Mouse (Mus musculus) myocyte (in vitro differentiated cells): ENCODE results near the gene Kcne4. TPM values are rescaled to one million over a fixed set of nuclear protein-coding genes. Genes with fewer than 3 reads are reported as not detected.

ENCODE experiments used
- H3K27me3 ChIP-seq: one replicate; pipeline ENCODE4 v1.6.1; 2011; ENCODE audit not compliant: control insufficient read depth, insufficient read depth, insufficient read length
- H3K36me3 ChIP-seq: one replicate; pipeline ENCODE4 v1.6.1; 2011; ENCODE audit not compliant: control insufficient read depth, insufficient read depth
- H3K4me2 ChIP-seq: one replicate; pipeline ENCODE4 v1.6.1; 2011; ENCODE audit warnings: low read depth, control low read depth
- H3K4me3 ChIP-seq: one replicate; pipeline ENCODE4 v1.5.1; 2011; ENCODE audit warnings: mild to moderate bottlenecking, control low read depth, moderate library complexity
- H3K79me2 ChIP-seq: one replicate; pipeline ENCODE4 v1.6.1; 2011; ENCODE audit not compliant: control insufficient read depth, insufficient read depth
- H3ac ChIP-seq: one replicate; pipeline ENCODE4 v1.6.1; 2011; ENCODE audit not compliant: control insufficient read depth, insufficient read length
- CEBPB ChIP-seq: IDR thresholded peaks from 2 replicates; pipeline ENCODE4 v1.6.1; 2011; ENCODE audit warnings: mild to moderate bottlenecking, moderate library complexity; ENCODE audit not compliant: poor library complexity, insufficient read depth, severe bottlenecking
- E2F4 ChIP-seq: IDR thresholded peaks from one replicate; pipeline ENCODE4 v1.6.1; 2011; ENCODE audit warnings: mild to moderate bottlenecking, control low read depth, moderate library complexity; ENCODE audit not compliant: insufficient read depth
- MAX ChIP-seq: IDR thresholded peaks from one replicate; pipeline ENCODE4 v1.6.1; 2011; ENCODE audit warnings: low read depth, mild to moderate bottlenecking, control low read depth
- MYOD1 ChIP-seq, 3 experiments: IDR thresholded peaks; one replicate each; pipeline ENCODE4 v1.6.1; 2011; ENCODE audit warnings: control low read depth in 2 of 3, low read depth in 2 of 3, mild to moderate bottlenecking in 2 of 3, moderate library complexity in 1 of 3; ENCODE audit not compliant: insufficient read length in 2 of 3, control insufficient read depth in 1 of 3
- MYOG ChIP-seq, 3 experiments: IDR thresholded peaks; one replicate each; pipeline ENCODE4 v1.6.1; 2011; ENCODE audit warnings: control low read depth in 2 of 3, low read depth in 2 of 3, mild to moderate bottlenecking in 2 of 3; ENCODE audit not compliant: insufficient read length in 2 of 3, control insufficient read depth in 1 of 3, insufficient read depth in 1 of 3
- POLR2A ChIP-seq: IDR thresholded peaks from one replicate; pipeline ENCODE4 v1.6.1; 2011; ENCODE audit warnings: low read depth, mild to moderate bottlenecking, control low read depth, moderate library complexity; ENCODE audit not compliant: insufficient read length
- POLR2AphosphoS2 ChIP-seq: IDR thresholded peaks from one replicate; pipeline ENCODE4 v1.6.1; 2011; ENCODE audit warnings: low read depth, control low read depth; ENCODE audit not compliant: insufficient read length
- REST ChIP-seq: IDR thresholded peaks from one replicate; pipeline ENCODE4 v1.6.1; 2011; ENCODE audit warnings: mild to moderate bottlenecking, control low read depth, moderate library complexity; ENCODE audit not compliant: insufficient read depth, insufficient read length
- SRF ChIP-seq: IDR thresholded peaks from one replicate; pipeline ENCODE4 v1.6.1; 2011; ENCODE audit warnings: low read depth; ENCODE audit not compliant: control insufficient read depth, insufficient read length
- TCF12 ChIP-seq: IDR thresholded peaks from one replicate; pipeline ENCODE4 v1.6.1; 2011; ENCODE audit warnings: mild to moderate bottlenecking, control low read depth; ENCODE audit not compliant: poor library complexity, insufficient read depth, severe bottlenecking
- TCF3 ChIP-seq: IDR thresholded peaks from one replicate; pipeline ENCODE4 v1.6.1; 2011; ENCODE audit warnings: low read depth, control low read depth; ENCODE audit not compliant: insufficient read length
- USF1 ChIP-seq: IDR thresholded peaks from one replicate; pipeline ENCODE4 v1.6.1; 2011; ENCODE audit warnings: low read depth, mild to moderate bottlenecking, control low read depth, moderate library complexity
- polyA plus RNA-seq: library from polyadenylated mRNA; unstranded; fragments of >200 nt; fragmentation: generic; extraction: Trizol; gene quantifications from one replicate; pipeline ENCODE4 v1.2.1, GENCODE M21; 2012; ENCODE audit warnings: missing spikeins

The Kcne4 gene
- polyA plus RNA-seq, 1 experiment: 0.05 TPM

- H3K79me2 ChIP-seq: no peaks in the 10 kb centered on the region
- TF ChIP-seq TCF3: no peak
- TF ChIP-seq USF1: no peak
- TF ChIP-seq SRF: no peak
- no peak for TF ChIP-seq TCF12
- no peak for TF ChIP-seq MAX
- no peak for TF ChIP-seq REST
- TF ChIP-seq E2F4: no peak
- TF ChIP-seq MYOG (IDR thresholded peaks at IDR 0.05; ENCODE audit: control insufficient read depth in 1 of 3, insufficient read depth in 1 of 3, insufficient read length in 2 of 3, low read depth in 2 of 3): no peak
- TF ChIP-seq CEBPB: no peak
- no peak for TF ChIP-seq MYOD1 (IDR thresholded peaks at IDR 0.05; ENCODE audit: control insufficient read depth in 1 of 3, insufficient read length in 2 of 3, low read depth in 2 of 3)
- no peak for TF ChIP-seq POLR2AphosphoS2
- TF ChIP-seq POLR2A: no peak
- H3K4me2 ChIP-seq: no peak overlapping the region
- no peaks in the 10 kb centered on the region for H3K27me3 ChIP-seq
- H3K4me3 ChIP-seq: no peak overlapping the region
- no peaks in the 10 kb centered on the region for H3K36me3 ChIP-seq
- H3ac ChIP-seq: no peak overlapping the region
Measured at GRCm38 (mm10) chr1:78819592-78819991, 3.0 kb downstream of the Kcne4 start.

GRCm38 (mm10) chr1:78820176-78820575 is 3.6 kb downstream of the Kcne4 start:
- Histone ChIP-seq H3ac (no peak overlapping the region), H3K27me3 (no peaks in the 10 kb centered on the region), H3K4me3 (no peak overlapping the region), H3K4me2 (no peak overlapping the region), H3K79me2 (no peaks in the 10 kb centered on the region), H3K36me3 (no peaks in the 10 kb centered on the region)
- TF ChIP-seq USF1 (no peak), TCF3 (no peak), POLR2AphosphoS2 (no peak), REST (no peak), TCF12 (no peak), SRF (no peak), MYOG (IDR thresholded peaks at IDR 0.05; ENCODE audit: control insufficient read depth in 1 of 3, insufficient read depth in 1 of 3, insufficient read length in 2 of 3, low read depth in 2 of 3) (no peak), MYOD1 (IDR thresholded peaks at IDR 0.05; ENCODE audit: control insufficient read depth in 1 of 3, insufficient read length in 2 of 3, low read depth in 2 of 3) (no peak), E2F4 (no peak), CEBPB (no peak), MAX (no peak), POLR2A (no peak)

GRCm38 (mm10) chr1:78821111-78821510 is 4.6 kb downstream of the Kcne4 start:
- H3K36me3 ChIP-seq: no peaks in the 10 kb centered on the region
- no peaks in the 10 kb centered on the region for H3K27me3 ChIP-seq
- no peak for TF ChIP-seq E2F4
- no peak for TF ChIP-seq SRF
- TF ChIP-seq POLR2AphosphoS2: no peak
- H3K4me3 ChIP-seq: no peak overlapping the region
- no peaks in the 10 kb centered on the region for H3K79me2 ChIP-seq
- no peak overlapping the region for H3K4me2 ChIP-seq
- no peak overlapping the region for H3ac ChIP-seq

- no peaks in the 10 kb centered on the region for H3K79me2 ChIP-seq
- H3K36me3 ChIP-seq: no peaks in the 10 kb centered on the region
- H3ac ChIP-seq: no peak overlapping the region
- H3K4me2 ChIP-seq: no peak overlapping the region
- no peak overlapping the region for H3K4me3 ChIP-seq
- H3K27me3 ChIP-seq: no peaks in the 10 kb centered on the region
- TF ChIP-seq MYOG (IDR thresholded peaks at IDR 0.05; ENCODE audit: control insufficient read depth in 1 of 3, insufficient read depth in 1 of 3, insufficient read length in 2 of 3, low read depth in 2 of 3): no peak
- TF ChIP-seq REST: no peak
- no peak for TF ChIP-seq MAX
- TF ChIP-seq MYOD1 (IDR thresholded peaks at IDR 0.05; ENCODE audit: control insufficient read depth in 1 of 3, insufficient read length in 2 of 3, low read depth in 2 of 3): no peak
- no peak for TF ChIP-seq CEBPB
- TF ChIP-seq TCF12: no peak
Measured at GRCm38 (mm10) chr1:78821733-78822430, 5.3 kb downstream of the Kcne4 start.

GRCm38 (mm10) chr1:78825246-78825645 is 8.7 kb downstream of the Kcne4 start:
- no peak for TF ChIP-seq MYOD1 (IDR thresholded peaks at IDR 0.05; ENCODE audit: control insufficient read depth in 1 of 3, insufficient read length in 2 of 3, low read depth in 2 of 3)
- TF ChIP-seq POLR2A: no peak
- TF ChIP-seq CEBPB: no peak
- TF ChIP-seq MAX: no peak
- no peak for TF ChIP-seq SRF
- TF ChIP-seq REST: no peak
- TF ChIP-seq USF1: no peak
- no peak for TF ChIP-seq MYOG (IDR thresholded peaks at IDR 0.05; ENCODE audit: control insufficient read depth in 1 of 3, insufficient read depth in 1 of 3, insufficient read length in 2 of 3, low read depth in 2 of 3)
- no peak for TF ChIP-seq E2F4
- no peak for TF ChIP-seq POLR2AphosphoS2
- no peak for TF ChIP-seq TCF12
- no peak for TF ChIP-seq TCF3

More at GRCm38 (mm10) chr1:78825246-78825645, 8.7 kb downstream of the Kcne4 start:
- Histone ChIP-seq H3K27me3 (no peaks in the 10 kb centered on the region), H3K36me3 (no peaks in the 10 kb centered on the region), H3K79me2 (no peaks in the 10 kb centered on the region), H3ac (no peak overlapping the region), H3K4me2 (no peak overlapping the region), H3K4me3 (no peak overlapping the region)
